Mouse (Mus musculus) forebrain, embryonic 15.5 days (tissue): ENCODE data around the gene Gm42791. TPM values are rescaled to one million over a fixed set of nuclear protein-coding genes. Genes with fewer than 3 reads are reported as not detected.

Experiments used
- ATAC-seq: fragments of 200-750 bp; cut with Nextera tagmentation; replicated peaks from 2 replicates; pipeline ENCODE4 v1.8.0; 2017; ENCODE audit warnings: mild to moderate bottlenecking, moderate TSS enrichment, moderate library complexity
- H3K27ac ChIP-seq: fragments of 300-500 bp; sonication (generic); replicated peaks from 2 replicates; pipeline ENCODE4 v1.5.1; 2015; ENCODE audit warnings: mild to moderate bottlenecking, inconsistent platforms
- H3K27me3 ChIP-seq: fragments of 300-500 bp; sonication (generic); 2 replicates; pipeline ENCODE4 v1.6.1; 2015; ENCODE audit warnings: inconsistent platforms
- H3K36me3 ChIP-seq: fragments of 300-500 bp; sonication (generic); 2 replicates; pipeline ENCODE4 v1.6.1; 2015; ENCODE audit warnings: mild to moderate bottlenecking, inconsistent platforms
- H3K4me1 ChIP-seq: fragments of 300-500 bp; sonication (generic); 2 replicates; pipeline ENCODE4 v1.6.1; 2015; ENCODE audit warnings: inconsistent platforms
- H3K4me2 ChIP-seq: fragments of 300-500 bp; sonication (generic); replicated peaks from 2 replicates; pipeline ENCODE4 v1.6.1; 2015; ENCODE audit warnings: mild to moderate bottlenecking, inconsistent platforms
- H3K4me3 ChIP-seq: fragments of 300-500 bp; sonication (generic); 2 replicates; pipeline ENCODE4 v1.5.1; 2015; ENCODE audit warnings: mild to moderate bottlenecking, inconsistent platforms
- H3K9ac ChIP-seq: fragments of 300-500 bp; sonication (generic); replicated peaks from 2 replicates; pipeline ENCODE4 v1.6.1; 2015; ENCODE audit warnings: mild to moderate bottlenecking, inconsistent platforms
- H3K9me3 ChIP-seq: fragments of 300-500 bp; sonication (generic); 2 replicates; pipeline ENCODE4 v1.6.1; 2016; ENCODE audit warnings: inconsistent platforms
- WGBS: fragments of 180-500 bp; shearing (Covaris S2); methylation state at CpG from one replicate; pipeline ENCODE4 v1.1.7; 2015; ENCODE audit warnings: mixed read lengths; 5-methylcytosine and 5-hydroxymethylcytosine counted together
- polyA plus RNA-seq: library from polyadenylated mRNA; unstranded; fragments of >200 nt; fragmentation: Nextera tagmentation; extraction: Ambion mirVana; gene quantifications from 2 replicates; pipeline ENCODE4 v1.2.1, GENCODE M21; 2015

Gm42791 gene
- polyA plus RNA-seq, 1 experiment from 2014 or later = 7.4 TPM

DNA sequence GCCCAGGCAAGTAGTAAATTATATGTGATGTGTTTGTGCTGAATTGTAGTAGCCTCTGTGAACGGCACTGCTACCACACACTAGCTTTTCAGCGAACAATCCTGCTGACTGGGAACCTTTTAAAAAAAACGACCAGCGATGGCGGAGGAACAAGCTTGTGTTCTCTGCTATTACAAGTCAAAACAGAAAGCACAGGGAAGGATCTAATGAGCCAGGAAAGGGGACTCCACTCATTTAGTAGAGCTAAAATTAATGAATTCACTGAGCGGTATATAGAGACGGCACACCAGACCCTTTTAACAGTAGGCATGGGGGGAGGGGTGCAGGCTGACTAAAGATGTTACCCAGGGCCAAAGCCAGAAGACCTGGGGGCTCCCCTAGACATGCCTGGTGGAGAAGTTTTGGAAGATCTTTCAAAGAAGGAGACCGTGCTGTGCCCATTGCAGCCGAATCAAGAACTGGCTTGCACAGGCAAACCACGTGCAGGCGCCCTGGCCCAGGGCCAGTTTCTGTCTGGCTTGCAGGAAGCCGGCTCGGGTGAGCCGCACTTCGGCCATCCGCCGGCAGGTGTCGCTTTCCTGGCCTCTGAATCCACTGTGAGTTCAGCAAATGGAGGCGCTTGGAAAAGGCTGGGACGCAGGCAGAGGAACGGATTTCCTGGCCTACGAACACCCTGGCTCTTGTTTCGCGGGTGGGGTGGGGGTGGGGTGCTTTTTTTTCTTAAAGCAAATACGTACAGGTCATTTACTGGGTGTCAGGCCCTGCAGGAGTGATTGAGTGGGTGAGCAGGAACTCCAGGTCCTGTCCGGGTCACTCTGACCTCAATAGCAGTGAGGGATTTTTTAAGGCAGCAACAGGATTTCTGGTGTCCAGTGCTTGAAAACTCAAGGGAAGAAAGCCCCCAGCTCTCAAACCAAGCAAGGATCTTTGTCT is 11.7 kb upstream of the Gm42791 start:
- peak overlapping the region; percentile 35 for H3K9ac ChIP-seq
- H3K27me3 ChIP-seq = no peaks in the 10 kb centered on the region
- peak overlapping the region; percentile 39 for H3K4me3 ChIP-seq
- no peaks in the 10 kb centered on the region for H3K36me3 ChIP-seq
- H3K4me2 ChIP-seq = peak overlapping the region; percentile 57
- H3K27ac ChIP-seq = peak overlapping the region; percentile 72
- peak; percentile 86 for ATAC-seq
- H3K4me1 ChIP-seq = peaks cover 19% of the 10 kb centered on the region
- no peaks in the 10 kb centered on the region for H3K9me3 ChIP-seq
- WGBS = 3% methylated on average over 26 of the region's 26 CpGs

DNA sequence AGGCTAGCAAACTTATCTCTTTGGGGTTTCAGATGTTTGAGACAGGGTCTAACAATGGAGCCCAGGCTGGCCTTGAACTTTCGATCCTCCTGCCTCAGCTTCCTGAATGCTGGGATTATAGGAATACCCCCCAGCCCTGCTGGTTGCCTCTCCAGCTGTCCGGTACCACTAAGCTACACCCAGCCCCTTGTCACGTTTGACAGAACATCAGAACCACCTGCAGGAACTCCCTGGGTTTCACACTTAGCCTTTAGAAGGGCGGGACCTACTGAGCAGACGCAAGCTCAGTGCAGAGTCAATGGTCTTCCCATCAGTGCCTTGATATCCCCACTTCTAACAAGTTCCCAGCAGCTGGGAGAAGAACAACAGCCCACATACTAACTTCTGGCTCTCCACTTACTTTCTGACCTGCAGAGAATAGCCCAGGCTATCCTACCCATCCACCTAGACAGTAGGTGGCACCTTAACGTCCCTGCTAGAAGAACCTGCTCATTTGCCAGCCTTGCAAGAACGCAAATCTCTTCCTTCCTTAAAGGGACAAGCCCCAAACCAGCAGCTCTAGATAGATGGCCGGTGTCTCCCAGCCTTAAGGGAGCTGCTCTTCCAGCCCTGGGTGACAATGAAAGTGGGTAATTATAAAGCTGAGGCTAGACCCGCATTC is 10.9 kb upstream of the Gm42791 start:
- peak overlapping the region; percentile 39 for H3K4me3 ChIP-seq
- H3K9ac ChIP-seq = peak overlapping the region; percentile 35; the same call in 1 of the 2 replicates
- peak; percentile 23; the same call in 1 of the 2 replicates for ATAC-seq
- no peaks in the 10 kb centered on the region for H3K9me3 ChIP-seq
- H3K27ac ChIP-seq = peak overlapping the region; percentile 72
- H3K36me3 ChIP-seq = no peaks in the 10 kb centered on the region
- H3K4me1 ChIP-seq = peaks cover 19% of the 10 kb centered on the region
- WGBS = 57% methylated on average over 9 of the region's 9 CpGs
- no peaks in the 10 kb centered on the region for H3K27me3 ChIP-seq
- peak overlapping the region; percentile 57 for H3K4me2 ChIP-seq

DNA sequence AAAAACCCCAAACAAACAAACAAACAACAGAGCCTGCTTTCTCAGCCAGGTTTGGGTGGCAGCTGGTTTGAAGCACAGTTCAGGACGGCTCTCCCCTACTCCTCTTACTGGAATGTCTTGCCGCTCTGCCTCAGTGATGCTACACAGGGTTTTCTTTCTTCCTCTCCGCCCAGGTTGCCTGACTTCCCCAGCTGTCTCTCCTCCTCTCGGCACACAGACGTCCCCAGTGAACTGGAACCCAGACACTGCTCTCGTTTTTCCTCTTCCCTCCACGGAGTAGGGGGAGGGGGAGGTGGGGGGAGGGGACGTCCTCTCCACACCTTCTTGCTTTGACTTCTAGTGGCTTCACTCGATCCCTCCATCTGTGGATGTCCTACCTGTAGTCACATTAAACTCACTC is 10.1 kb upstream of the Gm42791 start:
- Histone ChIP-seq H3K27me3 (no peaks in the 10 kb centered on the region), H3K4me2 (no peak overlapping the region), H3K9ac (no peak overlapping the region), H3K4me1 (peaks cover 19% of the 10 kb centered on the region), H3K36me3 (no peaks in the 10 kb centered on the region), H3K9me3 (no peaks in the 10 kb centered on the region), H3K27ac (no peak overlapping the region), H3K4me3 (no peak overlapping the region)
- no peak for ATAC-seq
- 34% methylated on average over 9 of the region's 9 CpGs for WGBS

DNA sequence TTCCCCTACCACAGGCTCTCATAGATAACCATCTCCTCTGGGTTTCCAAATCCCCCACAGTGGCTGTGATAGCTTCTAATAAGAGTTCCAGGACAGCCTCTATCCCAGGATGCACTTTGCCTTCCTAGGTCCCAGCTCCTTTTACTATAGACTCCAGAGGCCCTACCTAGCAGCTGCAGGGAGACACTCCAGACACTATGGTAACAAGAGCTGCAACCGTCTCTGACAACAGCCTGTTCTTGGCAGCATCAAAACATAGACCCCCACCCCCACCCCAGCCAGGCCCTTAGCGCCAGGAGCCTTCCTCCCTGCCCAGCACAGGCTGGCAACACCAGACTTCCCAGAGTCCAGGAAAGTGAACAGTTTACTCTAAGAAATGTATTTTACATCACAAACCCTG is 8.2 kb upstream of the Gm42791 start:
- no peak for ATAC-seq
- Histone ChIP-seq H3K4me3 (no peak overlapping the region), H3K4me1 (peaks cover 19% of the 10 kb centered on the region), H3K36me3 (no peaks in the 10 kb centered on the region), H3K4me2 (no peak overlapping the region), H3K27me3 (no peaks in the 10 kb centered on the region), H3K27ac (no peak overlapping the region), H3K9me3 (no peaks in the 10 kb centered on the region), H3K9ac (no peak overlapping the region)
- 26% methylated on average over 2 of the region's 2 CpGs for WGBS

DNA sequence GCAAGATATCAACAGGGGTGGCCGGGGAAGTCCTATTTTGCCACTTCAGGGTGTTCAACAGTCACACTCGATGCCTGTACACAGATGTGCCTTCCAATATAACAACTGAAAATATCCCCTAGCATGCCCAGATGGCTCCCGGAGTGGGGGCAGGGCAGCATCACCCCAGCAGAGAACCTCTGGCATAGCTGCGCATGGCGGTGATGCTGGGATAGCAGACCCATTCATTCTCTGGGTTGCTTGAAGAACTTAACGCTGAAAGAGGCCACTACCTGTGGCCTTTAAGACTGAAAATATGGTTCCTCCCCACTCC is 7.8 kb upstream of the Gm42791 start:
- Histone ChIP-seq H3K9me3 (no peaks in the 10 kb centered on the region), H3K9ac (no peak overlapping the region), H3K36me3 (no peaks in the 10 kb centered on the region), H3K4me3 (no peak overlapping the region), H3K27me3 (no peaks in the 10 kb centered on the region), H3K4me1 (peaks cover 19% of the 10 kb centered on the region), H3K4me2 (no peak overlapping the region), H3K27ac (no peak overlapping the region)
- 78% methylated on average over 6 of the region's 6 CpGs for WGBS
- no peak for ATAC-seq

DNA sequence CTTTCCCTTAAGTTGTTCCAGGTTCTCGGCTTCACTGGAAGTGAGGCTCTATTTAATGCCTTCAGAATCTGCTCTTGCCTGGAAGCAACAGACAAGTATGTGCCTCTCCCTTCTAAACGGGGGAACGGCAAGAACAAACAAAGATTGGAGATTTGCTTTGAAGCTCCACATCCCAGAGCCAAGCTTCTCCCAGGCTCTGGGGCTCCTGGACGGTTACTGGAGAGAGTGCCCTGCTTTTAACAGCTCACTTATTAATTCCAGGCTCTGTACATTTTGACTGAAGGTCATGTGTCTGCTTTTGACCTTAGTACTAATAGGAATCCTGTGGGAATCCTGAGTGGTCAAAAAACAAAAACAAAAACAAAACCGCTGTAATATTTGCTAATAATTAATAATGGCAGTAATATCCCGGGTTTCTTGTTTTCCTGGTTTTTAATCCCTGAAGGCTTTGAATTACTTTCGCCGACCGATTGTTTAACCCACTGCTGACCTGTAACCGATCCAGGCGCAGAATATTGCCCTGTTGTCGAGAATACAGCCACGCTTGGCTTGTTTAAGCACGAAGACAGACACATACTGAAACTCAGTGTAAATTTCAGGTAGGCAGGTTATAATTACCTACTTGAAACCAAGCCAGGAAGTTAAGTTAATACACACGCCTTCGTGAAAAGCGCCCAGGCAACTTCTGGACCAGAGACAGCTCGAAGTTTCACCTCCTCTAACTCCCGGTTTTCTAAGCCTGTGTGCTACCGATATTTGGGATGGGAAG is 7.3 kb upstream of the Gm42791 start:
- 72% methylated on average over 20 of the region's 20 CpGs for WGBS
- no peaks in the 10 kb centered on the region for H3K27me3 ChIP-seq
- H3K4me1 ChIP-seq = peaks cover 16% of the 10 kb centered on the region
- no peak overlapping the region for H3K4me2 ChIP-seq
- no peaks in the 10 kb centered on the region for H3K36me3 ChIP-seq
- no peak overlapping the region for H3K27ac ChIP-seq
- no peak overlapping the region for H3K4me3 ChIP-seq
- no peaks in the 10 kb centered on the region for H3K9me3 ChIP-seq
- H3K9ac ChIP-seq = no peak overlapping the region
- no peak for ATAC-seq

DNA sequence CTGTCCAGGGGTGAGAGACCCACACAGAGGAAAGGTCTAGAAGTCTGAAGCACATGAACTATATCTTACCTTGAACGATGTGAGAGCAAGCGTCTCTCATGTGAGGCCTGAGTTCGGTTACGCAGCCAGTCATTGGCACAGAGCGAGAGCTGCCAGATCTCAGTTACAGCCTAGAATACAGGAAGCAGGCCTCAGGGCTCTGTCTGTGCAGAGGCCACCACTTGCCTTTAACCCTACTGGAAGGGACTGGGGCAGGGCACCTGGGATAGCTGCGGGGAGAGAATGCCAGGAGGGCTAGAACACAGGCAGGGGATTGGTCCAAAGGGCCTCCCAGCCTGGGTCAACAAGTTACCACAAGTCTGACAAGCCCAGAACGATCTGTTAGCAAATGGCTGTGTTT is 4.9 kb upstream of the Gm42791 start:
- H3K27ac ChIP-seq = no peak overlapping the region
- no peak overlapping the region for H3K4me3 ChIP-seq
- WGBS = 88% methylated on average over 7 of the region's 7 CpGs
- ATAC-seq = no peak
- no peaks in the 10 kb centered on the region for H3K9me3 ChIP-seq
- no peaks in the 10 kb centered on the region for H3K27me3 ChIP-seq
- no peak overlapping the region for H3K9ac ChIP-seq
- H3K4me2 ChIP-seq = no peak overlapping the region
- H3K4me1 ChIP-seq = peaks cover 15% of the 10 kb centered on the region
- H3K36me3 ChIP-seq = no peaks in the 10 kb centered on the region

DNA sequence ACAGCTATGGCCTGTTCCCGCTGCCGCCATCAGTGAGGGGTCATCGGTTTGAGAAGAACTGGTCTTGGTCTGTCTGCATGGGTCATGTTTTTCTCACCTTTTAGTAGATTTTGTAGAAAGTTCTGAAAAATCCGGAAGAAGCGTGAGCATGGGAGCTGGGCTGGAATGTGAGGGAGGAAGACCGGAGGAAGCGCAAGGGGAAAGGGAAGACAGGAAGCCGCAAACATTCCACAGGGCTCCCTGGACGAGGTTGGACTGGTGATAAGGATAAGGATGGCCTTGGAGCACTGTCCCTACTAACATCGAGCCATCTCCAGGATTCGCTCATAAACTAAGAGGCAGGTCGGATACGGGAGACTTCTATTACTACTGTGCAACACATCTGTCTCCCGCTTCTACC is 3.6 kb upstream of the Gm42791 start:
- H3K4me3 ChIP-seq = no peak overlapping the region
- H3K27me3 ChIP-seq = no peaks in the 10 kb centered on the region
- H3K4me1 ChIP-seq = peaks cover 25% of the 10 kb centered on the region
- H3K4me2 ChIP-seq = no peak overlapping the region
- H3K9me3 ChIP-seq = no peaks in the 10 kb centered on the region
- H3K27ac ChIP-seq = no peak overlapping the region
- ATAC-seq = no peak
- H3K9ac ChIP-seq = no peak overlapping the region
- WGBS = 94% methylated on average over 14 of the region's 14 CpGs
- no peaks in the 10 kb centered on the region for H3K36me3 ChIP-seq

DNA sequence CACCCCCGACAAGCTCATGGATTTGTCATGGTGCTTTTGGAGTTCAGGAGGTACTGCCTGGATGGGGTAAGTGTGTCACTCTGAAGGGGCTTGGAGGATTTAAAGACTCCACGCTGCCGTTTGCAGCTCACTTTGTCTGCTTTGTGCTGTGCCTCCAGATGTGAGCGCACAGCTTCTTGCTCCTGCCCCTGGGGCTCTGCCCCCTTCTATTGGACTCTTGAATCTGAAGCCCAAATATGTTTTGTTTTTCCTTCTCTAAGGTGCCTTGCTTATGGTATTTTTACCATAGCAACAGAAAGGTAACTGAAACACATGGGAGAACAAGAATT is 1.7 kb upstream of the Gm42791 start:
- no peaks in the 10 kb centered on the region for H3K36me3 ChIP-seq
- H3K9ac ChIP-seq = no peak overlapping the region
- no peak overlapping the region for H3K4me3 ChIP-seq
- no peak overlapping the region for H3K4me2 ChIP-seq
- ATAC-seq = no peak
- H3K27me3 ChIP-seq = no peaks in the 10 kb centered on the region
- H3K9me3 ChIP-seq = no peaks in the 10 kb centered on the region
- H3K27ac ChIP-seq = no peak overlapping the region
- peaks cover 25% of the 10 kb centered on the region for H3K4me1 ChIP-seq
- WGBS = 49% methylated on average over 4 of the region's 4 CpGs

DNA sequence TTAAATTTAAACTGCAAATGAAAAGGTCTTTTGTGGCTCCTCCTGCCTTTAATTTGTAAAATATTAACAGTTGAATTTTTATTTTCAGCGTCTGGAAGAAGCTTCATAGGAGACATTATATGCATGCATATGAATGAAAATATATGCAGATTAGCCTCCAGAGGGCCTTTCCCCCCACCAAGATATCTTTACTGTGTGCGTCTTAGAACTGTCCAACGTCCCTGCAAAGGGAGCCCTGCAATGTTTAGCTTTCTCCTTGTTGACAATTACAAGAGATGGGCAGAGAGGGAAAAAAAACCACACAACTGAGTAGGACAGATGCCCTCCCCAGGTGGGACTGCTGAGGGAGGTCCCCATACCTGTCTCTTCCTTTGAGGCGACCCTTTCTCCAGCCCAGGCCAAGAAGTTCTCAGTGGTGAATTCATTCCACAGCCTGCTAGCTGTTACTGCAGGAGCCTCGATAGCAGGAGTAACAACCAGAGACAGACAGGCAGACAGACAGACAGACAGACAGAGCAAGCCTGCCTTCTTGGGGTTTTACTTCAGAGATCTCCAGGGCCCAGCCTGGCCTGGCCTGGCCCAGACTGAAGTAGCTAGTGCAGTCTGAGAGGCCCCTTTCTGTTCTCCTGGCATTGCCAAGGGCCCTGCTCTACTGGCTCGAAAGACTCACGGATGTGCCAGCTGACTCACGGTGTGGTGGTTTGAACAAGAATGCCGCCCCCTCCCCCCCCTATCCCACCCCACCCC is 1.2 kb upstream of the Gm42791 start:
- no peaks in the 10 kb centered on the region for H3K36me3 ChIP-seq
- H3K4me2 ChIP-seq = no peak overlapping the region
- no peaks in the 10 kb centered on the region for H3K9me3 ChIP-seq
- no peak for ATAC-seq
- H3K4me1 ChIP-seq = peaks cover 25% of the 10 kb centered on the region
- H3K9ac ChIP-seq = no peak overlapping the region
- H3K27ac ChIP-seq = peak overlapping the region; percentile 95
- H3K27me3 ChIP-seq = no peaks in the 10 kb centered on the region
- whole genome bisulfite sequencing = 50% methylated on average over 9 of the region's 9 CpGs
- H3K4me3 ChIP-seq = no peak overlapping the region

DNA sequence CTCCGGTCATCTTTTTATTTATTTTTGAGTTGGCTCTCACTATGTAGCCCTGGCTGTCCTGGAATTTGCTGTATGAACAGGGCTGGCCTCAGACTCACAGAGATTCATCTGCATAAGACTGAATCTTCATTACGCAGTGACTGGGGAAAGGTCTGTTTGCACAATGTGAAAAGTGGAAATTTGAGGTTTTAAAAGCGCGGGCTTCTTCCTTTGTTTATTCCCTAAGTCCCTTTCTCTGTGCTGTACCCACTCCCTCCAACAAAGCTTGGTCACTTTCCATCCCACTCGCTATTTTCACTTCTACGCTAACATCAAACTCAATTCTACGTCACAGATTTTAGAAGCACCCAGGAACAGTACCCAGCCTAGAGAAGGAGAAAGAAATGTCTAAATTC is 639 bp downstream of the Gm42791 start:
- Histone ChIP-seq H3K9me3 (no peaks in the 10 kb centered on the region), H3K9ac (peak overlapping the region; percentile 61), H3K27me3 (no peaks in the 10 kb centered on the region), H3K36me3 (no peaks in the 10 kb centered on the region), H3K4me3 (peak overlapping the region; percentile 52), H3K4me2 (peak overlapping the region; percentile 87), H3K27ac (peak overlapping the region; percentile 95), H3K4me1 (peaks cover 25% of the 10 kb centered on the region)
- no peak; the same call in 1 of the 2 replicates for ATAC-seq
- 52% methylated on average over 7 of the region's 7 CpGs for WGBS
